ENCODE assay signal across 11 mouse cellular contexts in the genomic region with DNA sequence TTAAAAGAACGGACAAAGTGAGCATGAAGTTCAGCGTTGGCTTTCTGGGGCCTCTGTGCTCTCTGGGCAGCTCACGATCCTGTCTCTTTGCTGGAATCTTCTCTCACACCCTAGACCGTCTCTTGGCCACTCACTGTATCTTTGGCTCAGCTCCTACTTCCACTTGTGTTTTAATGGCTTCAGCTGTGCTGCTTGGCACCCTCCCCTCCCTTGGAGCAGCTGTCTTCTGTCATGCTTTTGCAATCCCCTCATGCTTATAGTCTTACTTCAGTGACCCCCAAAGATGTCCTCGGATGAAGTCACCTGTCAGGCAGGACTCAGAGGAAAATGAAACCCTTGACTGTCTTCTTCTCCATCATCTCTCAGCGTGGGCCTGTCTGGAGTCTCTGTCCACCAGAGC.
DNase-seq lines count a peak whose midpoint lies in the region; ATAC-seq lines count a peak whose summit lies in the region.
"Had no signal": no experiment of that assay in that cellular context is flagged by ENCODE, and none has a peak within 500 bp of the region (broad histone marks: within the 10 kb centered on the region; RNA-seq: fewer than 3 reads in every experiment).

No protein-coding gene starts in this region.

- no peaks in the 10 kb centered on the region for H3K36me3 ChIP-seq in forebrain, embryonic 14.5 days (ENCODE audit: control insufficient read depth, insufficient read depth, low read length)
- no peaks in the 10 kb centered on the region for H3K36me3 ChIP-seq in forebrain, embryonic 10.5 days (replicated peaks)

- H3K4me1 ChIP-seq in forebrain, embryonic 14.5 days (ENCODE audit: control insufficient read depth, insufficient read depth, low read length): no peaks in the 10 kb centered on the region
- H3K4me1 ChIP-seq in forebrain, embryonic 10.5 days: peaks cover 23% of the 10 kb centered on the region

- intact Hi-C loops in left cerebral cortex, postnatal 4 days (cut with DNase I): no loop called here
- intact Hi-C loops in heart, postnatal 10 days (cut with DNase I): no loop called here

- no peak overlapping the region for H3K9ac ChIP-seq in forebrain, embryonic 14.5 days (ENCODE audit: low read length)

- no peaks in the 10 kb centered on the region for H3K9me3 ChIP-seq in forebrain, embryonic 14.5 days (replicated peaks; ENCODE audit: control insufficient read depth, low read length)
- H3K9me3 ChIP-seq in forebrain, embryonic 10.5 days: no peaks in the 10 kb centered on the region
- H3K9me3 ChIP-seq: megakaryocyte, embryonic 14.5 days had no signal

- no peak overlapping the region for H3K4me2 ChIP-seq in forebrain, embryonic 14.5 days (ENCODE audit: low read length)

- no peak overlapping the region for H3K27ac ChIP-seq in forebrain, embryonic 14.5 days (ENCODE audit: low read depth, low read length)
- no peak overlapping the region for H3K27ac ChIP-seq in forebrain, embryonic 10.5 days

- peak; percentile 18 for DNase-seq in forebrain, embryonic 14.5 days (ENCODE audit: low spot score)
- no peak for DNase-seq in forebrain, embryonic 10.5 days (ENCODE audit: extremely low spot score, low spot score)
- peak; percentile 65 for DNase-seq in left cerebral cortex, postnatal 4 days
- no peak for DNase-seq in left cerebral cortex, adult 11 months (ENCODE audit: low spot score)
- peak; percentile 41 to 53 for DNase-seq in heart, postnatal 10 days
- peak; percentile 54 for DNase-seq in lung, postnatal 36 days
- DNase-seq in spleen, postnatal 36 days (ENCODE audit: low spot score in 2 of 2): no peak
- DNase-seq in layer of hippocampus, adult 9-11 months: no peak
- DNase-seq: liver; retina, postnatal 1 day had no signal

- ATAC-seq in forebrain, embryonic 14.5 days: no peak

- no peaks in the 10 kb centered on the region for H3K27me3 ChIP-seq in forebrain, embryonic 14.5 days (replicated peaks; ENCODE audit: control insufficient read depth, insufficient read depth, low read length)
- no peaks in the 10 kb centered on the region for H3K27me3 ChIP-seq in forebrain, embryonic 10.5 days (ENCODE audit: poor library complexity, severe bottlenecking)

- H3K4me3 ChIP-seq in forebrain, embryonic 14.5 days (ENCODE audit: low read depth, low read length): no peak overlapping the region
- H3K4me3 ChIP-seq in forebrain, embryonic 10.5 days: no peak overlapping the region
- H3K4me3 ChIP-seq: megakaryocyte, embryonic 14.5 days had no signal

- 87% methylated on average over 6 of the region's 6 CpGs for WGBS in forebrain, embryonic 14.5 days
- 94% methylated on average over 6 of the region's 6 CpGs for WGBS in forebrain, embryonic 10.5 days

Comparison
In these comparisons a context has a peak if more than half of its experiments do, and no peak if none do; other contexts are left out.
1. DNase-seq: peak in forebrain, embryonic 14.5 days (single experiment), left cerebral cortex, postnatal 4 days (single experiment), heart, postnatal 10 days (2 of 2) and lung, postnatal 36 days (single experiment); none in forebrain, embryonic 10.5 days (single experiment), left cerebral cortex, adult 11 months (single experiment), spleen, postnatal 36 days (0 of 2) and layer of hippocampus, adult 9-11 months (single experiment).